Mouse (Mus musculus) G1E (cell line): Measurements from ENCODE around the gene Rexo4.

Experiments
- CTCF ChIP-seq: IDR thresholded peaks from 2 replicates; pipeline ENCODE4 v1.5.1; 2012; ENCODE audit warnings: low read depth, low read length, inconsistent platforms, mixed read lengths
- GATA1 ChIP-seq: IDR thresholded peaks from 2 replicates; pipeline ENCODE4 v1.6.1; 2012; ENCODE audit warnings: borderline replicate concordance, low read length, inconsistent platforms, mixed read lengths
- GATA2 ChIP-seq: IDR thresholded peaks from 2 replicates; pipeline ENCODE4 v1.6.1; 2012; ENCODE audit warnings: low read depth, low read length, inconsistent platforms, borderline replicate concordance
- POLR2AphosphoS5 ChIP-seq: IDR thresholded peaks from 2 replicates; pipeline ENCODE4 v1.6.1; 2012; ENCODE audit warnings: low read depth, low read length, inconsistent platforms; ENCODE audit not compliant: insufficient replicate concordance
- TAL1 ChIP-seq: conservative IDR thresholded peaks from 2 replicates; pipeline ENCODE4 v1.6.1; 2012; ENCODE audit warnings: low read depth, low read length, inconsistent platforms, mixed read lengths

GRCm38 (mm10) chr2:26915927-26916728 is 48.1 kb downstream of the Rexo4 start, which contains the start of the genes Surf2 and Surf1:
- TF ChIP-seq CTCF (no peak), TAL1 (no peak), POLR2AphosphoS5 (0 out of 2 replicates have a peak, but pooled peaks have one; percentile 22), GATA1 (no peak), GATA2 (no peak)
